Mouse (Mus musculus) kidney, embryonic 14.5 days (tissue): ENCODE measurements around the gene Atp11a. TPM values are rescaled to one million over a fixed set of nuclear protein-coding genes. Genes with fewer than 3 reads are reported as not detected.

Experiments used
- ATAC-seq: fragments of 200-750 bp; cut with Nextera tagmentation; 2 replicates; pipeline ENCODE4 v1.8.0; 2017; ENCODE audit warnings: moderate number of reproducible peaks, mild to moderate bottlenecking, moderate TSS enrichment, moderate library complexity; ENCODE audit not compliant: low FRiP score, low TSS enrichment
- H3K27ac ChIP-seq: fragments of 300-500 bp; sonication (generic); 2 replicates; pipeline ENCODE4 v1.5.1; 2014; ENCODE audit warnings: low read depth, mild to moderate bottlenecking, low read length, moderate library complexity, mixed read lengths
- H3K27me3 ChIP-seq: fragments of 300-500 bp; sonication (generic); 2 replicates; pipeline ENCODE4 v1.6.1; 2014; ENCODE audit warnings: mild to moderate bottlenecking, low read length; ENCODE audit not compliant: control insufficient read depth, insufficient read depth
- H3K36me3 ChIP-seq: fragments of 300-500 bp; sonication (generic); 2 replicates; pipeline ENCODE4 v1.6.1; 2014; ENCODE audit warnings: low read length, mixed read lengths; ENCODE audit not compliant: control insufficient read depth, insufficient read depth
- H3K4me1 ChIP-seq: fragments of 300-500 bp; sonication (generic); 2 replicates; pipeline ENCODE4 v1.6.1; 2014; ENCODE audit warnings: low read length, mixed read lengths; ENCODE audit not compliant: control insufficient read depth, insufficient read depth
- H3K4me2 ChIP-seq: fragments of 300-500 bp; sonication (generic); replicated peaks from 2 replicates; pipeline ENCODE4 v1.6.1; 2014; ENCODE audit warnings: low read depth, mild to moderate bottlenecking, low read length
- H3K4me3 ChIP-seq: fragments of 300-500 bp; sonication (generic); 2 replicates; pipeline ENCODE4 v1.5.1; 2014; ENCODE audit warnings: mild to moderate bottlenecking, low read length
- H3K9ac ChIP-seq: fragments of 300-500 bp; sonication (generic); 2 replicates; pipeline ENCODE4 v1.6.1; 2014; ENCODE audit warnings: low read depth, mild to moderate bottlenecking, low read length, moderate library complexity
- H3K9me3 ChIP-seq: fragments of 300-500 bp; sonication (generic); 2 replicates; pipeline ENCODE4 v1.6.1; 2016; ENCODE audit warnings: low read length; ENCODE audit not compliant: control insufficient read depth
- WGBS: fragments of 180-500 bp; shearing (Covaris S2); extraction: QIAGEN DNeasy Blood & Tissue Kit; methylation state at CpG from one replicate; pipeline ENCODE4 v1.1.7; 2014; 5-methylcytosine and 5-hydroxymethylcytosine counted together
- polyA plus RNA-seq: library from polyadenylated mRNA; unstranded; fragments of >200 nt; fragmentation: Nextera tagmentation; extraction: Ambion mirVana; gene quantifications from 2 replicates; pipeline ENCODE4 v1.2.1, GENCODE M21; 2014

Gene Atp11a
- polyA plus RNA-seq, 1 experiment from 2014 or later, result 18.5 TPM

DNA sequence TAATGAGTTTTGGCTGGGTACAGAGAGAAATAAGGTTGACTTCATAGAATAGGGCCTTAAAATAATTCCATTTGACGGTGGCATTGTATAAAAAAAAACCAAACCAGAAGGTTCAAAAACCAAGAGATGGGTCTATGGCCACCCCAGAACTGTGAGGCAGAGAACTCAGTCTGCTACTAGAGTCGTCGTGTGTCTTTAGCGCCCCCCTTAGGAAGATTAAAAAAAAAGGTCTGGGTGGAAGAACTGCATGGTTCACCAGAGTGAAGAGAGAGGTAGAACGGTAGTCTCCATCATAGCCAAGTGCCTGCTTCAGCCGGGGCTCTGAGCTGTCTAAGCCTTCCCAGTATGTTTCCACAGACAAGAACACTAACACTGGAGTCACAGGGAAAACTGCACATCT lies 54.4 kb downstream of the Atp11a start:
- H3K9me3 ChIP-seq, result no peaks in the 10 kb centered on the region
- H3K27ac ChIP-seq, result no peak overlapping the region
- no peaks in the 10 kb centered on the region for H3K27me3 ChIP-seq
- no peak for ATAC-seq
- no peak overlapping the region for H3K9ac ChIP-seq
- 53% methylated on average over 6 of the region's 6 CpGs for WGBS
- H3K4me2 ChIP-seq, result no peak overlapping the region
- no peaks in the 10 kb centered on the region for H3K4me1 ChIP-seq
- H3K36me3 ChIP-seq, result peaks cover 9% of the 10 kb centered on the region; the same call in 1 of the 2 replicates
- H3K4me3 ChIP-seq, result no peak overlapping the region

DNA sequence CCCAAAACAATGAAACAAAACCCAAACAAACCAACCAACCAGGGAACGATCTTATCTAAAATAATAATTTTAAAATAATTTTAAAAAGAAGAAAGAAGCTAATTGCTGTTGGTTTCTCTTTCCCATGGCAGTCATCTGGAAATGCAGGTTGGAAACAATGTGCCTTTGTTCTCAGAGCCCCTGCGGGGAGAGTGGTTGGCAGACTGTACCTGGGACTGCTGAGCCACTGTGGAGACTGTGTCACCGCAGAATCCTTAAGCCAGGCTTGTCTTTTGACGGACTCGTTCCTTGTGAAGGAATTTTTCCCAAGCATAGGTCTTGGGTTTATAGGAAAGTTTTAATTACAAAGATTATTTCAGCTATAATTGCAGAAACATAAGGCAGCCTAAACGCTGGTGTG lies 59.6 kb downstream of the Atp11a start:
- no peak overlapping the region for H3K4me2 ChIP-seq
- no peak for ATAC-seq
- peaks cover 13% of the 10 kb centered on the region; the same call in 1 of the 2 replicates for H3K36me3 ChIP-seq
- no peaks in the 10 kb centered on the region for H3K27me3 ChIP-seq
- H3K4me1 ChIP-seq, result no peaks in the 10 kb centered on the region
- no peaks in the 10 kb centered on the region for H3K9me3 ChIP-seq
- H3K27ac ChIP-seq, result no peak overlapping the region
- 78% methylated on average over 6 of the region's 6 CpGs for WGBS
- no peak overlapping the region for H3K4me3 ChIP-seq
- H3K9ac ChIP-seq, result no peak overlapping the region

DNA sequence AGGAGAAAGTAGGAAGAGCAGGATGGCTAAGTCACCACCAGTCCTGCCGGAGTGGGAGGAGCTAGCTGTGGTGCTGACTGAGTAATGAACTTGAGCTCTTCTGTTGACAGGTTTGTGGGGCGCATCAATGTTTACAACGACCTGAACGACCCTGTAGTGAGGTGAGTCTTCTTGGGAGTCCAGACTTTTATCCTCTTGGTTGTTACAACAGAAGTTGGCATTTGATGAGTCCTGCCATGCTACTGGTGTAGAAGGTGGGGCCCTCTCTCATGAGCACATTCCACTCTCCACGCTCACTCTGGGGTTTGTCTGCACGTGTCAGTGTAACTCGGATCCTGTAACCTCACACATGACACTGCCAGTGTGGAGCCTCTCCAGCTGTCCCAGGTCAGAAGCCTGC lies 66.1 kb downstream of the Atp11a start:
- Histone ChIP-seq H3K4me3 (no peak overlapping the region), H3K9ac (no peak overlapping the region), H3K4me1 (no peaks in the 10 kb centered on the region), H3K27ac (no peak overlapping the region), H3K4me2 (no peak overlapping the region), H3K36me3 (peaks cover 28% of the 10 kb centered on the region), H3K9me3 (no peaks in the 10 kb centered on the region), H3K27me3 (no peaks in the 10 kb centered on the region)
- peak; percentile 53 for ATAC-seq
- WGBS, result 41% methylated on average over 7 of the region's 7 CpGs

DNA sequence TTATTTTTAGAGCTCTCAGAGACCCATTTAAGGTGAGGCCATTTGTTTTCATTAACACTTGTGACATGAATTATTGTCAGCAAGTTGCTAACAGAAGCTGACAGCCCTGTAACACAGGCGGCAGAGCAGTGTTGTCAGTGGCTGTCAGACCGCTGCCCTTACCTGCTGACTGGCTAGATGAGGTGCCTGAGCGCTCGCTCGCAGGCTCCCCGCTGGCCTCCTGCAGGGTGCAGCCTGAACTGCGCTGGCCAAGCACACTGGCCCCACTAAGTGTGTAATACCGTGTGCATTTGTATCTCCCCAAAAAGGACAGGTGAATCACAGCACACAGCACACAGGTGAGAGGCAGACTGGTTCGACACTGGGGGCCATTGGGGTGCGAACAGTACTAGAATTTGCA lies 67.7 kb downstream of the Atp11a start:
- H3K4me2 ChIP-seq, result no peak overlapping the region
- H3K4me1 ChIP-seq, result no peaks in the 10 kb centered on the region
- 64% methylated on average over 10 of the region's 10 CpGs for WGBS
- no peaks in the 10 kb centered on the region for H3K27me3 ChIP-seq
- H3K27ac ChIP-seq, result no peak overlapping the region
- no peaks in the 10 kb centered on the region for H3K9me3 ChIP-seq
- H3K36me3 ChIP-seq, result peaks cover 44% of the 10 kb centered on the region
- ATAC-seq, result no peak
- H3K4me3 ChIP-seq, result no peak overlapping the region
- H3K9ac ChIP-seq, result no peak overlapping the region

DNA sequence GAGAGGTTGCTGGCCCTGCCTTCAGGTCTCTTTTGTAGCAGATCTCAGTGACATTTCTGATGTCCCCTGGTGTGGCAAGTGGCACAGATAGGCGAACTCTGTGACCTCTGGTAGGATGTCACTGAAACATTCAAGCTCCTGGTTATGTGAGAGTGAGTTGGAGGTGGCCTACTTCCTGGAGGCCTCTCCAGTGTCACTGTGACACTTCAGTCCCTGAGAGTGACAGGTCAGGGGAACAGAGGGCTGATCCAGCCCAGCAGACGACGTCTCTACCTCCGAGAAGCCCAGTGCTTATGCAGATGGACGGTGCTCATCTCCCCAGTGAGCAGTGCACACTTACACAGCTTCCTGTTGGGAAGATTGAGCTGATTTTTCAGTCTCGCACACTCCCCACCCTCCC lies 68.4 kb downstream of the Atp11a start:
- Histone ChIP-seq H3K36me3 (peaks cover 45% of the 10 kb centered on the region), H3K27me3 (no peaks in the 10 kb centered on the region), H3K4me3 (no peak overlapping the region), H3K27ac (no peak overlapping the region), H3K4me2 (no peak overlapping the region), H3K9me3 (no peaks in the 10 kb centered on the region), H3K9ac (no peak overlapping the region), H3K4me1 (no peaks in the 10 kb centered on the region)
- 66% methylated on average over 6 of the region's 6 CpGs for WGBS
- no peak for ATAC-seq

DNA sequence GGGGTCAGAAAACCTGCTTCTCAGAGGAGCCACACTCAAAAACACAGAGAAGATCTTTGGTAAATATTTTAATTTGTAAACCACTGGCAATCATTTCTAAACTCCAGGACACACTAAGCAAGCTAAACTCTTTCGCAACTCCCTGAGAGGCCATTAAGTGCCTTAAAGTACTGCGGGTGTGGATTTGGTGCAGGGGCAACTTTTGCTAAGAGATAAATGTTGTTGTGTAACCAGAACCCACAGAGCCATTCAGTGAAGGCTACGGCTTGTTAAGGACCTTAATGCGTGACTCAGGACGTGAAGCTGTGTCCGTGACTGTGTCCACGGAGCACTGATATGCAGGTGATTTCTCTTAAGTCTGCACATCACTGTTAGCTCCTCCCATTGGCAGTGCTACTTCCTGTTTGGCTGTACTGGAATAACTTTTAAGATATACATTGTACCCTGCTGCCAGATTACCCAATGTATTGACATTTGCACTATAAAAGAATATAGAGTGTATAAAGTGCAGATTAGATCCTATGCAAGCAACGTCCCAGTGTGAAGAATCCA lies 68.9 kb downstream of the Atp11a start:
- no peaks in the 10 kb centered on the region for H3K27me3 ChIP-seq
- no peaks in the 10 kb centered on the region for H3K9me3 ChIP-seq
- no peaks in the 10 kb centered on the region for H3K4me1 ChIP-seq
- H3K27ac ChIP-seq, result no peak overlapping the region
- H3K4me3 ChIP-seq, result no peak overlapping the region
- no peak for ATAC-seq
- 79% methylated on average over 8 of the region's 8 CpGs for WGBS
- no peak overlapping the region for H3K4me2 ChIP-seq
- peaks cover 45% of the 10 kb centered on the region for H3K36me3 ChIP-seq
- H3K9ac ChIP-seq, result no peak overlapping the region

DNA sequence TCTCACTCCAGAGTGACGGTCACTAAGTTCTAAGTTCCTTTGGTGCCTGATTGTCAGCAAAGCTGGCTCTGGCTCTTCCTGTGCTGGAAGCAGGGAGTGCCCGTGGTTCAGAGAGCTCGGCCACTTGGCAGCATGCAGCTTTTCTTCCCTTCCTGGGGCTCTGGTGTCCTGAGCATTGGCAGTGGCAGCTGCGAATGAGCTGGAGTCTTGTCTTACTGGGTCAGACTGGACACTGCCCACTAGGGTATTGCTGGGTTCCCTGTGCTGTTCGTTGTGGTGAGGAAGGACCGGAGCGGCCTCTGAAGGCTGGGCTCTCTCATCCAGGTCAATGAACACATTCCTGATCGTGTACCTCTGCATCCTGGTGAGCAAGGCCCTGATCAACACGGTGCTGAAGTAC lies 70.3 kb downstream of the Atp11a start:
- Histone ChIP-seq H3K36me3 (peaks cover 58% of the 10 kb centered on the region), H3K4me3 (no peak overlapping the region), H3K27ac (no peak overlapping the region), H3K9ac (no peak overlapping the region), H3K4me1 (no peaks in the 10 kb centered on the region), H3K4me2 (no peak overlapping the region), H3K27me3 (no peaks in the 10 kb centered on the region), H3K9me3 (no peaks in the 10 kb centered on the region)
- WGBS, result 92% methylated on average over 9 of the region's 9 CpGs
- ATAC-seq, result no peak

DNA sequence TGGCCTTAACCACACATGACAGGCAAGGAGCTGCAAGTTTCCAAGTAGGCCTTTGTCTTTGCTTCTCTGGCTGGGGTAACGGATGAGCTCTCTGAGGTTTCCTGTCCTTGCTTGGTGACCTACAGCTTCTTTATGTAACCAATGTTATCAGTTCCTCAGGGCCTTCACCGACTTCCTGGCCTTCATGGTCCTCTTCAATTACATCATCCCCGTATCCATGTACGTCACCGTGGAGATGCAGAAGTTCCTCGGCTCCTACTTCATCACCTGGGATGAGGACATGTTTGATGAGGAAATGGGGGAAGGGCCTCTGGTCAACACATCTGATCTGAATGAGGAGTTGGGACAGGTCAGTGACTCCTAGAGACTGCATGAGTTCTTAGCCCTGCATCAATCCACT lies 71.5 kb downstream of the Atp11a start:
- Histone ChIP-seq H3K4me3 (no peak overlapping the region), H3K9ac (no peak overlapping the region), H3K4me2 (no peak overlapping the region), H3K9me3 (no peaks in the 10 kb centered on the region), H3K4me1 (no peaks in the 10 kb centered on the region), H3K36me3 (peaks cover 61% of the 10 kb centered on the region), H3K27ac (no peak overlapping the region), H3K27me3 (no peaks in the 10 kb centered on the region)
- no peak for ATAC-seq
- 91% methylated on average over 6 of the region's 6 CpGs for WGBS

DNA sequence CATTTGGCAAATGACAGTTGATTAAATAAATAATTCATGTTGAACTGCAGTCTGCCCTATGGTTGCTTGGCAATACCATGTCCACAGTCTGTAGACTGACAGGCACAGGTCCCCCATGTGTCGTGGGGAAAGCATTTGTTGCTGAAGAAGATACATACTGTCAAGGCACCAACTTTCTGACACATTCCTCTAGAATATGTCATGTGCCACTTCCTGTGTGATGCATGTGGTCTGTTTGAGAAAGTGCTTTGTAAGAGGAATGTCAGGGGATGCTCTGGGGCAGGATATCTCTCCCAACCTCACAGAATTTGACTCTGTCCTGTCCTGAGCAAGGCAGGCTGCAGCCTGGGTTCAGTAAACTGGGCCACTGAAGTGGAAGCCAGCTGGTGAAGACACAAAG lies 72.6 kb downstream of the Atp11a start:
- peaks cover 67% of the 10 kb centered on the region for H3K36me3 ChIP-seq
- H3K4me3 ChIP-seq, result no peak overlapping the region
- no peak overlapping the region for H3K27ac ChIP-seq
- no peaks in the 10 kb centered on the region for H3K9me3 ChIP-seq
- ATAC-seq, result no peak
- H3K4me2 ChIP-seq, result no peak overlapping the region
- WGBS, result 80% methylated on average over 1 of the region's 1 CpGs
- H3K4me1 ChIP-seq, result no peaks in the 10 kb centered on the region
- no peak overlapping the region for H3K9ac ChIP-seq
- H3K27me3 ChIP-seq, result no peaks in the 10 kb centered on the region
